Mouse (Mus musculus) heart, postnatal 0 days (tissue): ENCODE results near the gene Glg1.

Source experiments
- CTCF ChIP-seq: IDR thresholded peaks from 2 replicates; pipeline ENCODE4 v1.5.1; 2016; ENCODE audit warnings: antibody characterized with exemption, control low read depth, low read depth
- EP300 ChIP-seq: IDR thresholded peaks from 2 replicates; pipeline ENCODE4 v1.6.1; 2016; ENCODE audit warnings: antibody characterized with exemption, low read depth

DNA sequence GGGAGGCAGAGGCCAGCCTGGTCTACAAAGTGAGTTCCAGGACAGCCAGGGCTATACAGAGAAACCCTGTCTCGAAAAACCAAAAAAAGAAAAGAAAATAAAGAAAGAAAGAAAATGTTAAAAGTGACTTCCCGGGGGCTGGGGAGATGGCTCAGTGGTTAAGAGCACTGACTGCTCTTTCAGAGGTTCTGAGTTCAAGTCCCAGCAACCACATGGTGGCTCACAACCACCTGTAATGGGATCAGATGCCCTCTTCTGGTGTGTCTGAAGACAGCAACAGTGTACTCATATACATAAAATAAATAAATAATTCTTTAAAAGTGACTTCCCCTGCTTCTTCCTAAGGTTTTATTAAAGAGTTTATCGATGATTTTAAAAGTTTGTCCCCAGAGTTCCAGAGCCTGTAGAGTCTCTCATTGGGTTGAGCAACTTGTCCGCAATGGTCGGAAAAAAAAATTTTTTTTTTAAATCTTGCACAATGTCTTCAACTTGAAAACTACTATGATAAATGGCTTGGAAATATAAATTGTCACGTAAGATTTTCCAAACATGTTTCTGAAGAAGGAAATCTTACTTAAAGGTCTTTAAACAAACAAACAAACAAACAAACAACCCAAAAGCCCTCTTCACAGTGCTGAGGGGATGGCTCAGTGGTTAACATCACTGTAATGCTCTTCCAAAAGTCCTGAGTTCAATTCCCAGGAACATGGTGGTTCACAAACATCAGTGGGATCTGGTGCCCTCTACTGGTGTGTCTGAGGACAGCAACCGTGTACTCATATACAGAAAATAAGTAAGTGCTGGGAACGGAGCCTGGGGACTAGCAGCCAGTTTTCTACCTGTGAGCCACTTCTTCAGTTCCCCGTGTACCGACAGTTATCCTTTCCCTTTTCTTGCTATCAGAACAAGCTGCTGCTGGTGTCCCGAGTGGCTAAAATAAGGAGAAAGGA lies 41.9 kb upstream of the Glg1 start:
- TF ChIP-seq CTCF (peak; percentile 16; the same call in 1 of the 2 replicates), EP300 (no peak)
